Mouse (Mus musculus) CH12.LX (cell line): ENCODE measurements around the gene Myo16. TPM values are rescaled to one million over a fixed set of nuclear protein-coding genes. Genes with fewer than 3 reads are reported as not detected.

Experiments used
- DNase-seq: peaks from one replicate; pipeline ENCODE4 v3.0.0-alpha.2; 2013; ENCODE audit errors: extremely low read depth
- H3K27ac ChIP-seq: 2 replicates; pipeline ENCODE4 v1.5.1; 2012; ENCODE audit warnings: low read depth, mild to moderate bottlenecking, control low read depth, moderate library complexity; ENCODE audit not compliant: insufficient read depth
- H3K27me3 ChIP-seq: replicated peaks from 2 replicates; pipeline ENCODE3; 2012; ENCODE audit warnings: inconsistent platforms
- H3K36me3 ChIP-seq, 2 experiments: replicated peaks in 1 of 2; 2 replicates each; pipeline versions ENCODE3 to v1.6.1; 2012; ENCODE audit warnings: inconsistent platforms in 1 of 2, low read length in 1 of 2, mild to moderate bottlenecking in 1 of 2, mixed read lengths in 1 of 2, moderate library complexity in 1 of 2; ENCODE audit not compliant: control insufficient read depth in 1 of 2, insufficient read depth in 1 of 2
- H3K4me1 ChIP-seq, 2 experiments: 2 replicates each; pipeline ENCODE4 v1.6.1; 2012; ENCODE audit warnings: inconsistent platforms in 1 of 2, moderate library complexity in 1 of 2; ENCODE audit not compliant: insufficient read depth in 2 of 2, control insufficient read depth in 1 of 2
- H3K4me2 ChIP-seq: 2 replicates; pipeline ENCODE4 v1.6.1; 2012; ENCODE audit warnings: low read depth, mild to moderate bottlenecking, control low read depth; ENCODE audit not compliant: poor library complexity, insufficient read depth, severe bottlenecking
- H3K4me3 ChIP-seq, 3 experiments: fragments of 150-350 bp in 1 of 3; sonication (generic) in 1 of 3; replicated peaks in 1 of 3; 2 replicates each; pipeline versions ENCODE3 to v1.5.1; 2011 to 2012; ENCODE audit warnings: low read depth in 2 of 3, low read length in 2 of 3, mild to moderate bottlenecking in 2 of 3, moderate library complexity in 2 of 3, control low read depth in 1 of 3, improper control_type of control experiment in 1 of 3, inconsistent platforms in 1 of 3, mixed read lengths in 1 of 3; ENCODE audit not compliant: poor library complexity in 1 of 3
- H3K79me2 ChIP-seq: replicated peaks from 2 replicates; pipeline ENCODE4 v1.6.1; 2012; ENCODE audit warnings: mild to moderate bottlenecking, moderate library complexity; ENCODE audit not compliant: control insufficient read depth, poor library complexity, insufficient read depth, severe bottlenecking; ENCODE audit errors: extremely low read depth
- H3K9ac ChIP-seq: 2 replicates; pipeline ENCODE4 v1.6.1; 2012; ENCODE audit warnings: low read depth, mild to moderate bottlenecking, control low read depth, moderate library complexity; ENCODE audit not compliant: insufficient read depth
- H3K9me3 ChIP-seq: replicated peaks from 2 replicates; pipeline ENCODE3; 2012; ENCODE audit warnings: low read length, inconsistent platforms, mixed read lengths
- BHLHE40 ChIP-seq: IDR thresholded peaks from 2 replicates; pipeline ENCODE4 v1.6.1; 2011; ENCODE audit warnings: mild to moderate bottlenecking, low read depth, low read length, improper control_type of control experiment
- CHD2 ChIP-seq: IDR thresholded peaks from 2 replicates; pipeline ENCODE4 v1.6.1; 2011; ENCODE audit warnings: low read length, improper control_type of control experiment
- E2F4 ChIP-seq: IDR thresholded peaks from 2 replicates; pipeline ENCODE4 v1.6.1; 2011; ENCODE audit warnings: low read depth, low read length, improper control_type of control experiment; ENCODE audit not compliant: insufficient replicate concordance
- ELF1 ChIP-seq: IDR thresholded peaks from 2 replicates; pipeline ENCODE4 v1.6.1; 2014; ENCODE audit warnings: low read depth, mild to moderate bottlenecking, inconsistent platforms, low read length, improper control_type of control experiment
- EP300 ChIP-seq: IDR thresholded peaks from 2 replicates; pipeline ENCODE4 v1.6.1; 2011; ENCODE audit warnings: low read length, improper control_type of control experiment
- ETS1 ChIP-seq: conservative IDR thresholded peaks from 2 replicates; pipeline ENCODE4 v1.6.1; 2012; ENCODE audit warnings: low read depth, mild to moderate bottlenecking, inconsistent platforms, low read length, improper control_type of control experiment, moderate library complexity
- JUN ChIP-seq: IDR thresholded peaks from 2 replicates; pipeline ENCODE4 v1.6.1; 2011; ENCODE audit warnings: low read depth, mild to moderate bottlenecking, low read length, improper control_type of control experiment, moderate library complexity; ENCODE audit not compliant: insufficient read depth
- JUND ChIP-seq: conservative IDR thresholded peaks from 2 replicates; pipeline ENCODE4 v1.6.1; 2011; ENCODE audit warnings: low read depth, low read length, improper control_type of control experiment
- MAFK ChIP-seq: IDR thresholded peaks from 2 replicates; pipeline ENCODE4 v1.6.1; 2011; ENCODE audit warnings: low read length, improper control_type of control experiment; ENCODE audit not compliant: insufficient replicate concordance
- MAZ ChIP-seq: IDR thresholded peaks from 2 replicates; pipeline ENCODE4 v1.6.1; 2012; ENCODE audit warnings: low read depth, mild to moderate bottlenecking, inconsistent platforms, low read length, improper control_type of control experiment, moderate library complexity
- MEF2A ChIP-seq: IDR thresholded peaks from 2 replicates; pipeline ENCODE4 v1.6.1; 2014; ENCODE audit warnings: low read depth, mild to moderate bottlenecking, inconsistent platforms, low read length, improper control_type of control experiment, borderline replicate concordance
- NRF1 ChIP-seq: IDR thresholded peaks from 2 replicates; pipeline ENCODE4 v1.6.1; 2014; ENCODE audit warnings: low read depth, mild to moderate bottlenecking, inconsistent platforms, low read length, improper control_type of control experiment, moderate library complexity
- TBP ChIP-seq: conservative IDR thresholded peaks from 2 replicates; pipeline ENCODE4 v1.6.1; 2011; ENCODE audit warnings: low read depth, low read length, improper control_type of control experiment
- UBTF ChIP-seq: IDR thresholded peaks from 2 replicates; pipeline ENCODE4 v1.6.1; 2012; ENCODE audit warnings: low read depth, mild to moderate bottlenecking, inconsistent platforms, low read length, improper control_type of control experiment, moderate library complexity
- USF1 ChIP-seq: IDR thresholded peaks from 2 replicates; pipeline ENCODE4 v1.6.1; 2014; ENCODE audit warnings: low read depth, mild to moderate bottlenecking, inconsistent platforms, low read length, improper control_type of control experiment
- USF2 ChIP-seq: conservative IDR thresholded peaks from 2 replicates; pipeline ENCODE4 v1.6.1; 2011; ENCODE audit warnings: low read depth, low read length, improper control_type of control experiment
- ZKSCAN1 ChIP-seq: IDR thresholded peaks from 2 replicates; pipeline ENCODE4 v1.6.1; 2012; ENCODE audit warnings: low read depth, inconsistent platforms, low read length, improper control_type of control experiment, borderline replicate concordance
- ZMIZ1 ChIP-seq: IDR thresholded peaks from 2 replicates; pipeline ENCODE4 v1.6.1; 2012; ENCODE audit warnings: low read depth, mild to moderate bottlenecking, inconsistent platforms, low read length, improper control_type of control experiment
- ZNF384 ChIP-seq: IDR thresholded peaks from 2 replicates; pipeline ENCODE4 v1.6.1; 2012; ENCODE audit warnings: low read depth, low read length, improper control_type of control experiment, inconsistent platforms
- dilution Hi-C: fragments of 300-500 bp; cut with MboI; formaldehyde crosslinking; loops from 2 replicates; pipeline ENCODE4 v1.14.3; 2020; ENCODE audit warnings: low sequenced_read_pairs; ENCODE audit not compliant: extremely low pct_unique_long_range_greater_than_20kb, extremely low pct_ligation_motif_present
- in situ Hi-C: fragments of 300-500 bp; cut with MboI; formaldehyde crosslinking; loops from 3 replicates; pipeline ENCODE4 v1.14.3; 2019; ENCODE audit warnings: low sequenced_read_pairs, low pct_ligation_motif_present, low pct_unique_long_range_greater_than_20kb, mixed read lengths
- polyA plus RNA-seq: library from polyadenylated mRNA; unstranded; fragments of >175 nt; gene quantifications from 2 replicates; pipeline ENCODE4 v1.2.1, GENCODE M21; 2012; ENCODE audit warnings: low read depth; ENCODE audit not compliant: insufficient read length
- total RNA-seq, 2 experiments: library from RNA; depleted of rRNA; stranded (reverse); fragments of 300-350 nt in 1 of 2; fragments of >200 nt in 1 of 2; gene quantifications; 2 replicates each; pipeline ENCODE4 v1.2.3; 2012 to 2014

The Myo16 gene
- total and polyA plus RNA-seq, 3 experiments = not detected

DNA sequence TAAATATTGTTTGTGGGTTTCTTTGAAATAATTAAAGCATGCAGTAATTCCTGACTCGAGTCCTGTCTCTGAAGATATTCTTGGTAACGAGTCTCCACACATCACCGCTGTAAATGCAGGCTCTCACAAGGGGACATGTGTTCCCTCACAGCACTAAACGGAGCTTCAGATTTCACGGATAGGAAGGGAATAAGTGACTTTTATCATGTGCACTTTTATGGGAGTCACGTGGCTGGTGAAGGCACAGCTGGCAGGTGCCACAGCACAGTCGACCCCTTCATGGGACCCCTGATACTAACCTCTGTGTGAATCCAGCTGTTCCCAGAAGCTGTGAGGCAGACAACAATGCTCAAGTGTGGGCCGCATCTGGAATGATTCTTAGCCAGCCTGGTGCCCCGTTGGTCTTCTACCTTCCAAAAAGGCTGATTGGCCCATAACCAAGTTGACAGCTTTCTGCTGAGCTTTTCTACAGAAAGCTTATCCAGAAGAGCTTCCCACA lies 304.5 kb downstream of the Myo16 start:
- dilution Hi-C loops = no loop called here
- no peak overlapping the region for H3K9ac ChIP-seq
- TF ChIP-seq JUND (no peak), TBP (no peak), ELF1 (no peak), USF1 (no peak), JUN (no peak)
- TF ChIP-seq, all 38 proteins: peak for 0

GRCm38 (mm10) chr8:10462271-10462670 lies 308.6 kb downstream of the Myo16 start:
- TF ChIP-seq ZNF384 (no peak), ELF1 (no peak), MEF2A (no peak), JUN (no peak), CHD2 (no peak), NRF1 (no peak), E2F4 (no peak), JUND (no peak), ETS1 (no peak), EP300 (no peak), MAFK (no peak), MAZ (no peak), ZKSCAN1 (no peak), BHLHE40 (no peak), USF2 (no peak), UBTF (no peak), ZMIZ1 (no peak)
- Histone ChIP-seq H3K4me2 (no peak overlapping the region), H3K36me3 (no peaks in the 10 kb centered on the region), H3K9ac (no peak overlapping the region), H3K4me3 (no peak overlapping the region), H3K9me3 (no peaks in the 10 kb centered on the region), H3K27ac (no peak overlapping the region), H3K27me3 (no peaks in the 10 kb centered on the region), H3K4me1 (no peaks in the 10 kb centered on the region), H3K79me2 (no peaks in the 10 kb centered on the region)
- dilution Hi-C loops = no loop called here
- in situ Hi-C loops = no loop called here
- no peak for DNase-seq

More for the DNA sequence above, 304.5 kb downstream of the Myo16 start:
- Histone ChIP-seq H3K27me3 (no peaks in the 10 kb centered on the region), H3K27ac (no peak overlapping the region), H3K4me3 (no peak overlapping the region), H3K4me1 (no peaks in the 10 kb centered on the region), H3K79me2 (no peaks in the 10 kb centered on the region), H3K36me3 (no peaks in the 10 kb centered on the region), H3K9me3 (no peaks in the 10 kb centered on the region), H3K4me2 (no peak overlapping the region)
- no peak for DNase-seq
- in situ Hi-C loops = no loop called here
